Comparison of ENCODE assay signal across 7 mouse cellular contexts in genomic region chr14:27066171-27066929, GRCm38 (mm10). TPM values are rescaled to one million over a fixed set of nuclear protein-coding genes. Genes with fewer than 3 reads are reported as not detected.
A peak's percentile ranks its signal among the peaks of the same experiment; 100 is the strongest.
DNase-seq lines count a peak whose midpoint lies in the region; ATAC-seq lines count a peak whose summit lies in the region.

No protein-coding gene starts in this region.

- H3K4me2 ChIP-seq in forebrain, embryonic 12.5 days, result peak overlapping the region; percentile 28; the same call in 1 of the 2 replicates
- H3K4me2 ChIP-seq in hindbrain, embryonic 14.5 days (replicated peaks), result no peak overlapping the region; the same call in 1 of the 2 replicates

- WGBS in forebrain, embryonic 12.5 days, result 5% methylated on average over 9 of the region's 9 CpGs
- WGBS in hindbrain, embryonic 14.5 days, result 6% methylated on average over 9 of the region's 9 CpGs
- 6% methylated on average over 9 of the region's 9 CpGs for WGBS in midbrain, embryonic 10.5 days

- H3K36me3 ChIP-seq in forebrain, embryonic 12.5 days (replicated peaks), result no peaks in the 10 kb centered on the region
- no peaks in the 10 kb centered on the region for H3K36me3 ChIP-seq in hindbrain, embryonic 14.5 days (replicated peaks; ENCODE audit: control insufficient read depth, insufficient read depth)
- no peaks in the 10 kb centered on the region for H3K36me3 ChIP-seq in midbrain, embryonic 10.5 days

- 0 out of 2 replicates have a peak, but pooled peaks cover 5% of the 10 kb centered on the region for H3K27me3 ChIP-seq in forebrain, embryonic 12.5 days
- H3K27me3 ChIP-seq in hindbrain, embryonic 14.5 days (ENCODE audit: control insufficient read depth, insufficient read depth, low read length), result no peaks in the 10 kb centered on the region
- peaks cover 48% of the 10 kb centered on the region for H3K27me3 ChIP-seq in midbrain, embryonic 10.5 days (ENCODE audit: low read depth, poor library complexity, severe bottlenecking)

- peak; percentile 73 for ATAC-seq in forebrain, embryonic 12.5 days (ENCODE audit: low FRiP score)
- peak; percentile 55; the same call in 1 of the 2 replicates for ATAC-seq in hindbrain, embryonic 14.5 days (ENCODE audit: low FRiP score)

- peaks cover 54% of the 10 kb centered on the region for H3K4me1 ChIP-seq in forebrain, embryonic 12.5 days
- H3K4me1 ChIP-seq in hindbrain, embryonic 14.5 days (replicated peaks; ENCODE audit: control insufficient read depth, insufficient read depth, low read length), result peaks cover 39% of the 10 kb centered on the region
- peaks cover 79% of the 10 kb centered on the region for H3K4me1 ChIP-seq in midbrain, embryonic 10.5 days

- H3K4me3 ChIP-seq in forebrain, embryonic 12.5 days (replicated peaks), result no peak overlapping the region
- H3K4me3 ChIP-seq in hindbrain, embryonic 14.5 days (replicated peaks; ENCODE audit: low read length), result no peak overlapping the region
- H3K4me3 ChIP-seq in midbrain, embryonic 10.5 days, result peak overlapping the region; percentile 37

- H3K9me3 ChIP-seq in forebrain, embryonic 12.5 days, result no peaks in the 10 kb centered on the region
- H3K9me3 ChIP-seq in hindbrain, embryonic 14.5 days (ENCODE audit: control insufficient read depth, low read length), result no peaks in the 10 kb centered on the region
- no peaks in the 10 kb centered on the region for H3K9me3 ChIP-seq in midbrain, embryonic 10.5 days (replicated peaks)

- 0 out of 2 replicates have a peak overlapping the region, but pooled peaks have one; percentile 7 for H3K9ac ChIP-seq in forebrain, embryonic 12.5 days
- no peak overlapping the region for H3K9ac ChIP-seq in hindbrain, embryonic 14.5 days

- H3K27ac ChIP-seq in forebrain, embryonic 12.5 days, result peak overlapping the region; percentile 65
- H3K27ac ChIP-seq in hindbrain, embryonic 14.5 days, result no peak overlapping the region; the same call in 1 of the 2 replicates
- H3K27ac ChIP-seq in midbrain, embryonic 10.5 days (replicated peaks), result peak overlapping the region; percentile 81

- DNase-seq in embryo, embryonic 10 days (ENCODE audit: low spot score), result peak; percentile 87
- DNase-seq in hindbrain, embryonic 14.5 days (ENCODE audit: low spot score), result no peak
- peak; percentile 71 for DNase-seq in midbrain, embryonic 10.5 days (ENCODE audit: low spot score)
- DNase-seq in urinary bladder, adult 18-20 months (ENCODE audit: low spot score in 2 of 2), result no peak
- DNase-seq in thymus, postnatal 4 days, result no peak
- no peak for DNase-seq in cerebellum, adult 9-11 months

RNA-seq across cellular contexts. Expression of gene Il17rd, which starts 27.6 kb away (rescaled TPM):
- polyA plus RNA-seq in forebrain, embryonic 12.5 days (2016; fragmentation: Nextera tagmentation; extraction: Ambion mirVana), result 5.1 and 5.4 TPM in 2 replicates
- polyA plus RNA-seq in hindbrain, embryonic 14.5 days (2014; fragmentation: Nextera tagmentation; extraction: Ambion mirVana), result 2.8 TPM in 2 replicates
- polyA plus RNA-seq in midbrain, embryonic 10.5 days (2016; fragmentation: Nextera tagmentation; extraction: Ambion mirVana), result 6.4 and 7.6 TPM in 2 replicates

RNA-seq across cellular contexts. Expression of gene Arhgef3, which starts 48.3 kb away (rescaled TPM):
- 1.8 and 2.4 TPM in 2 replicates for polyA plus RNA-seq in forebrain, embryonic 12.5 days (2016; fragmentation: Nextera tagmentation; extraction: Ambion mirVana)
- polyA plus RNA-seq in hindbrain, embryonic 14.5 days (2014; fragmentation: Nextera tagmentation; extraction: Ambion mirVana), result 11.8 and 17.3 TPM in 2 replicates
- 1.6 and 1.9 TPM in 2 replicates for polyA plus RNA-seq in midbrain, embryonic 10.5 days (2016; fragmentation: Nextera tagmentation; extraction: Ambion mirVana)

Comparison
In these comparisons a context has a peak if more than half of its experiments do, and no peak if none do; other contexts are left out.
1. DNase-seq: peak in embryo, embryonic 10 days (single experiment) and midbrain, embryonic 10.5 days (single experiment); none in hindbrain, embryonic 14.5 days (single experiment), urinary bladder, adult 18-20 months (0 of 2), thymus, postnatal 4 days (single experiment) and cerebellum, adult 9-11 months (single experiment).